Mouse (Mus musculus) stomach, embryonic 15.5 days (tissue): ENCODE data around the gene Plekhg4. TPM values are rescaled to one million over a fixed set of nuclear protein-coding genes. Genes with fewer than 3 reads are reported as not detected.

Experiments used
- ATAC-seq: fragments of 200-750 bp; cut with Nextera tagmentation; 2 replicates; pipeline ENCODE4 v1.8.0; 2017; ENCODE audit warnings: low read depth, moderate number of reproducible peaks, moderate TSS enrichment; ENCODE audit not compliant: insufficient read depth, low FRiP score
- H3K27ac ChIP-seq: fragments of 300-500 bp; sonication (generic); 2 replicates; pipeline ENCODE4 v1.5.1; 2015; ENCODE audit warnings: mild to moderate bottlenecking, inconsistent platforms
- H3K27me3 ChIP-seq: fragments of 300-500 bp; sonication (generic); replicated peaks from 2 replicates; pipeline ENCODE4 v1.6.1; 2015; ENCODE audit warnings: inconsistent platforms
- H3K36me3 ChIP-seq: fragments of 300-500 bp; sonication (generic); 2 replicates; pipeline ENCODE4 v1.6.1; 2015; ENCODE audit warnings: inconsistent platforms
- H3K4me1 ChIP-seq: fragments of 300-500 bp; sonication (generic); 2 replicates; pipeline ENCODE4 v1.6.1; 2015; ENCODE audit warnings: inconsistent platforms
- H3K4me2 ChIP-seq: fragments of 300-500 bp; sonication (generic); 2 replicates; pipeline ENCODE4 v1.6.1; 2015; ENCODE audit warnings: mild to moderate bottlenecking, inconsistent platforms
- H3K4me3 ChIP-seq: fragments of 300-500 bp; sonication (generic); replicated peaks from 2 replicates; pipeline ENCODE4 v1.5.1; 2015; ENCODE audit warnings: inconsistent platforms
- H3K9ac ChIP-seq: fragments of 300-500 bp; sonication (generic); 2 replicates; pipeline ENCODE4 v1.6.1; 2015; ENCODE audit warnings: inconsistent platforms
- H3K9me3 ChIP-seq: fragments of 300-500 bp; sonication (generic); 2 replicates; pipeline ENCODE4 v1.6.1; 2016; ENCODE audit warnings: inconsistent platforms
- WGBS: fragments of 180-500 bp; shearing (Covaris S2); methylation state at CpG from one replicate; pipeline ENCODE4 v1.1.7; 2015; 5-methylcytosine and 5-hydroxymethylcytosine counted together
- polyA plus RNA-seq: library from polyadenylated mRNA; unstranded; fragments of >200 nt; fragmentation: Nextera tagmentation; extraction: Ambion mirVana; gene quantifications from 2 replicates; pipeline ENCODE4 v1.2.1, GENCODE M21; 2015

Gene Plekhg4
- polyA plus RNA-seq, result 0.21 and 0.30 TPM in 2 replicates

DNA sequence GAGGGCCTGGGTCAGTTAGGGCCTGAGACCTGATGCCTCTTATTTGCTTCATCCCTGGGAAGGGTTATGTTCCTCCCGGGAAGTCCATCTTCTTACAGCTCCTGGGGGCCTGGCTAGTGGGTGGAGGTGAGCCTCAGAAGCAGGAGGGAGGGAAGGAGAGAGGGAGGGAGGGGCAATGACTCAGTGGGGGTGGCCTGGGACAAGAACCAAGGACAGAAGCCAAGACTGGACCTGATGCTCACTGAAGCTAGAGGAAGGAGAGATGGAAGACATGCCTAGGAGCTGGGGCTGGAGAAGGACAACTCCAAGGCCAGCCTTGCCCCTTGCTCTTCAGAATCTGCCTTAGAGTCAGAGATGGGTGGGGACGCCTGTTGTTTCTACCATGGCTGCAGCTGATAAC lies at the start of gene Plekhg4:
Gene Plekhg4 (plus strand): TSS at position 243 of the 400 bp plus-strand sequence.
- H3K27ac ChIP-seq, result no peak within 1 kb of the TSS
- WGBS, result 45% methylated on average over 2 of the region's 2 CpGs
- no peak for ATAC-seq
- peaks cover 5% of the 10 kb centered on the region; the same call in 1 of the 2 replicates for H3K4me1 ChIP-seq
- no peak within 1 kb of the TSS for H3K4me3 ChIP-seq
- no peak within 1 kb of the TSS for H3K9ac ChIP-seq
- H3K36me3 ChIP-seq, result no peaks in the 10 kb centered on the region
- H3K27me3 ChIP-seq, result no peaks in the 10 kb centered on the region
- no peaks in the 10 kb centered on the region for H3K9me3 ChIP-seq
- peak within 1 kb of the TSS; percentile 49; the same call in 1 of the 2 replicates for H3K4me2 ChIP-seq

DNA sequence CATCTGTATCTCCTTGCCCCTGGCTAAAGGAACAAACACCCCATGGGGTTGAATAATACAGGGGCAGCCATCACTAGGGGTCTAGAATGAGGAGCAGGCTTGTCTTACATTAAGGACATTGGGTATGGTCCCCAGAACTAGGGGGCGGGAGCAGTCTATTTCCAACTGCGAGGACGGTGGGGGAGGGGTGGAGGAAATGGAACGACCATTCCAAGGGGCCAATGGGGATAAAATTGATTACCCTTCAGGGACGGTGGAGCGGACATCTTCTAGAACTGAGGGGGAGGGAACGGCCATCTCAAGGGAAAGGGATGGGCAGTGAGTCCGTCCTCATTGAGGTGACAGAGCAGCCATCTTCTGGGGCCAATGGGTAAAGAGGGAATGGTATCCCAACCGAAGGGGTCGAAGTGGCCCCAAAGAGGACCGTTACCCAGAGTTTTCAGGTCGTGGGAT lies 47.4 kb upstream of the Plekhg4 start:
- Histone ChIP-seq H3K27ac (peak overlapping the region; percentile 77; the same call in 1 of the 2 replicates), H3K9ac (peak overlapping the region; percentile 73), H3K4me1 (peaks cover 20% of the 10 kb centered on the region), H3K4me3 (peak overlapping the region; percentile 87), H3K4me2 (peak overlapping the region; percentile 82), H3K9me3 (no peaks in the 10 kb centered on the region), H3K27me3 (no peaks in the 10 kb centered on the region), H3K36me3 (peaks cover 23% of the 10 kb centered on the region)
- 0% methylated on average over 12 of the region's 12 CpGs for WGBS
- ATAC-seq, result peak; percentile 7; the same call in 1 of the 2 replicates

DNA sequence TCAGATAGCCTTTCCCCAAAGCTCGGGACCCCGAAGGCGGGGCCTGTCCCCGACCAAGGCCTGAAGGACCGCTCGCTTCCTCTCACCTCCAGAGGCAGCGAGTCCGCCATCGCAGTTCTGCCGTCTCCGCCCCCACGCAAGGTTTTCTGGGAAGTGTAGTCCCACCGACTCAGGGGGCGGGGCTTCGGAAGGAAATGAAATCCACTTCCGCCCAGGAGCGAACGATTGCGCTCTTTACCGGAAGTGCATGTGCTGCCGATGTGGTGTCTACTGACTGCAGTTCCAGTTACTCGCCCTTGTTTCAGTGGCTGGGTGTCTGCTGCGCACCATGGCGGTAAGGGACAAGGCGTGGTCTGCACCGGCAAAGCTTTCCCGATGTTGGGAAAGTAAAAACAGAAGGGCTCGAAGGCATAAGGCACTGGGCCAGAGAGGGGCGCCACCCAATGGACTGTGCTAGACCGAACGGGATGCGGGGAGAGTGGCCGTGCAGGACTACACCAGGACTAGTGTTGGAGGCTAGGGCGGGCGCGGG lies 46.9 kb upstream of the Plekhg4 start, which contains the start of the genes Lrrc29 and Tmem208:
Gene Lrrc29 (minus strand): TSS at position 138 of the 532 bp plus-strand sequence.
Gene Tmem208 (plus strand): TSS at position 214 of the 532 bp plus-strand sequence.
- Histone ChIP-seq H3K4me2 (peak within 1 kb of the TSS; percentile 82), H3K9ac (peak within 1 kb of the TSS; percentile 76), H3K27ac (peak within 1 kb of the TSS; percentile 90), H3K4me3 (peak within 1 kb of the TSS; percentile 87), H3K4me1 (peaks cover 20% of the 10 kb centered on the region), H3K36me3 (peaks cover 25% of the 10 kb centered on the region), H3K27me3 (no peaks in the 10 kb centered on the region), H3K9me3 (no peaks in the 10 kb centered on the region)
- WGBS, result under 1% methylated on average over 36 of the region's 36 CpGs
- peak; percentile 89 for ATAC-seq

DNA sequence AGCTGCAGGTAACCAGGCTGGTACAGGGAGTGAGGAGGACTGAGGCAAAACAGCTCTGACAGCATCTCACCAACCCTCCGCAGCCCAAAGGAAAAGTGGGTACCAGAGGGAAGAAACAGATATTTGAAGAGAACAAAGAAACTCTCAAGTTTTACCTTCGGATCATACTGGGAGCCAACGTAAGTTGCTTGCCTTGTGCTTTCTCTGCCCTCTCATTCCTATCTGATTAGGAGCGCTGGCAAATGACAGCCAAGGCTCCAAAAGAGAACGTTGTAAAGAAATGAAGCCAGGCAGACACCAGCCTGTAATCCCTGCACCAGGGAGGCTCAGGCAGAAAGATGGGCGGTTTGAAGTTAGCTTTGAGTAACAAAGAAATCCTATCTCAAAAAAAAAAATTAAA lies 46.1 kb upstream of the Plekhg4 start:
- no peaks in the 10 kb centered on the region for H3K27me3 ChIP-seq
- peaks cover 33% of the 10 kb centered on the region for H3K36me3 ChIP-seq
- 35% methylated on average over 6 of the region's 6 CpGs for WGBS

DNA sequence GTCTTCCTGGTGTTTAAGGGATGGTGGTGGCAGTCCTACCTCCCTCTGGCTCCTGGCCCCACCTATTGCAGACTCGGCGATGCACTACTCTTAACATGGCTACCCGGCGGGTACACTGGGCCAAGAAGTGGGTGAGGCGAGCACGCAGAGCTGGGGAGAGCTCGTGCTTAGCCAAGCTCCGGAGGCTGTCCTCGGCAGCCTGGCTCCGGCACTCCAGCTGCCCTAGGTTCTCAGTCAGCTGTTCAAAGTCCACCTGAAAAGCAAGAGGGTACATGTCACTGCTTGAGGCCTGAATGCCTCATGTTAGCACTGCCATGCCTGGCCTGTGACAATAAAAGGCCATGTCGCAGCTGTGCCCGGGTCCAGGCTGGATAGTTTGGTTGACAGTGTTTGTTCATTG lies 42.7 kb upstream of the Plekhg4 start:
- Histone ChIP-seq H3K4me3 (no peak overlapping the region), H3K4me2 (no peak overlapping the region), H3K27me3 (no peaks in the 10 kb centered on the region), H3K36me3 (peaks cover 48% of the 10 kb centered on the region), H3K27ac (no peak overlapping the region), H3K9ac (no peak overlapping the region), H3K9me3 (no peaks in the 10 kb centered on the region), H3K4me1 (peaks cover 13% of the 10 kb centered on the region)
- no peak for ATAC-seq
- WGBS, result 92% methylated on average over 12 of the region's 12 CpGs

More for the DNA sequence above, 46.1 kb upstream of the Plekhg4 start:
- Histone ChIP-seq H3K9ac (peak overlapping the region; percentile 76), H3K9me3 (no peaks in the 10 kb centered on the region), H3K4me2 (peak overlapping the region; percentile 79), H3K27ac (peak overlapping the region; percentile 90; the same call in 1 of the 2 replicates), H3K4me3 (peak overlapping the region; percentile 87), H3K4me1 (peaks cover 20% of the 10 kb centered on the region)
- ATAC-seq, result no peak

DNA sequence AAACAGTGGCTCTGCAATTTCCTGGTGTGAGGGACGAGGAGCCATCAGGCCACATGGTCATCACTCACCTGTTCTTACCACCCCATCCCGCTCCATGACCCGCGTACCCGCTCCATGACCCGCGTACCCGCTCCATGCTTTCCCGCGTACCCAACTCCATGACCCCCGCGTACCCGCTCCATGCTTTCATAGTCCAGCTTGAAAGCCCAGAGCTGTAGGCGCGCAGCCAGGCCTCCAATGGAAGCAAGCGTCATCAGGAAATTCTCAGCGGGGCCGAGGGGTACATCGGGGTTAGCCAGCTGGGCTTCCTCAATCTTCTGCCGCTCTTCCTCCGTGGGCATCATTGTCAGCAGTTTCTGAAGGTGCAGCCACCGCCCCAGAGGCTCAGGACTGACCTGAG lies 41.6 kb upstream of the Plekhg4 start:
- 92% methylated on average over 22 of the region's 22 CpGs for WGBS
- peaks cover 60% of the 10 kb centered on the region for H3K36me3 ChIP-seq
- H3K9me3 ChIP-seq, result no peaks in the 10 kb centered on the region
- peaks cover 10% of the 10 kb centered on the region for H3K4me1 ChIP-seq
- H3K27ac ChIP-seq, result no peak overlapping the region
- no peaks in the 10 kb centered on the region for H3K27me3 ChIP-seq
- no peak overlapping the region for H3K4me2 ChIP-seq
- no peak overlapping the region for H3K4me3 ChIP-seq
- no peak overlapping the region for H3K9ac ChIP-seq
- ATAC-seq, result no peak

DNA sequence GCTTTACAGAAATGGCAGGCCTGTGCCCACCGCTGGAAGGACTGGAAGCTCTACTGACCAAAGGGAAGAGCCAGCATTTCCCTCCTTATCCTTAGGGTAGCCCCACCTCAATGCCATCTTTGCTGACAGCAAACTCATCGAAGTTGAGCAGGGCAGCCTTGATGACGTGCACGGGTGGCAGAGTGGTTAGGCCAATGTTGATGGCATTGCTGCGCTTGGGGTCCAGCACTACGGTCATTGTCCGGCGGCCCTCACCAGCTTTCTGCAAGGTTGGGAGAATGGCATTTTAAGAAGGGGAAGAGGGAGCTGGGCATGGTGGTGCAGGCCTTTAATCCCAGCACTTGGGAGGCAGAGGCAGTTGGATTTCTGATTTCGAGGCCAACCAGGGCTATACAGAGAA lies 41.1 kb upstream of the Plekhg4 start:
- no peak overlapping the region for H3K27ac ChIP-seq
- 95% methylated on average over 9 of the region's 9 CpGs for WGBS
- H3K9ac ChIP-seq, result no peak overlapping the region
- ATAC-seq, result no peak
- H3K4me2 ChIP-seq, result no peak overlapping the region
- H3K36me3 ChIP-seq, result peaks cover 64% of the 10 kb centered on the region
- H3K27me3 ChIP-seq, result no peaks in the 10 kb centered on the region
- no peak overlapping the region for H3K4me3 ChIP-seq
- no peaks in the 10 kb centered on the region for H3K9me3 ChIP-seq
- peaks cover 10% of the 10 kb centered on the region for H3K4me1 ChIP-seq

DNA sequence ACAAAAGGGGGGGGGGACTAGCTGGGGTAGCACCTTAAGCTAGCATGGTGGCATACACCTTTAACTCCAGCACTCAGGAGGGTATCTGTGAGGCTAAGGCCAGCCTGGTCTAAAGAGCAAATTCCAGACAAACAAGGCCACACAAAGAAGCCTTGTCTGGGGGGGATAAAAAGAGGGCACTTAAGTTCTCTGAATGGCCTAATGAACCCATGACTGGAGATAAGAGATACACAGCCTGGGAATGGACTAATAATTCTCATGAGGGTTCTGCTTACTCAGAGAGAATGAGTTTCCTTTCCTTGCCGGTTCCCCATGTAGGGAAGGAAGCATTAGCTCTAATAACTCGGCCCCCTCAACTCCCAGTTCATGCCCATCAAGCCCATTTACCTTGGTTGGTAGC lies 40.6 kb upstream of the Plekhg4 start:
- peak; percentile 32; the same call in 1 of the 2 replicates for ATAC-seq
- H3K4me3 ChIP-seq, result no peak overlapping the region
- H3K36me3 ChIP-seq, result peaks cover 68% of the 10 kb centered on the region
- 0 out of 2 replicates have a peak, but pooled peaks cover 6% of the 10 kb centered on the region for H3K4me1 ChIP-seq
- 57% methylated on average over 2 of the region's 2 CpGs for WGBS
- no peak overlapping the region for H3K9ac ChIP-seq
- no peak overlapping the region for H3K27ac ChIP-seq
- no peaks in the 10 kb centered on the region for H3K9me3 ChIP-seq
- no peak overlapping the region for H3K4me2 ChIP-seq
- H3K27me3 ChIP-seq, result no peaks in the 10 kb centered on the region

DNA sequence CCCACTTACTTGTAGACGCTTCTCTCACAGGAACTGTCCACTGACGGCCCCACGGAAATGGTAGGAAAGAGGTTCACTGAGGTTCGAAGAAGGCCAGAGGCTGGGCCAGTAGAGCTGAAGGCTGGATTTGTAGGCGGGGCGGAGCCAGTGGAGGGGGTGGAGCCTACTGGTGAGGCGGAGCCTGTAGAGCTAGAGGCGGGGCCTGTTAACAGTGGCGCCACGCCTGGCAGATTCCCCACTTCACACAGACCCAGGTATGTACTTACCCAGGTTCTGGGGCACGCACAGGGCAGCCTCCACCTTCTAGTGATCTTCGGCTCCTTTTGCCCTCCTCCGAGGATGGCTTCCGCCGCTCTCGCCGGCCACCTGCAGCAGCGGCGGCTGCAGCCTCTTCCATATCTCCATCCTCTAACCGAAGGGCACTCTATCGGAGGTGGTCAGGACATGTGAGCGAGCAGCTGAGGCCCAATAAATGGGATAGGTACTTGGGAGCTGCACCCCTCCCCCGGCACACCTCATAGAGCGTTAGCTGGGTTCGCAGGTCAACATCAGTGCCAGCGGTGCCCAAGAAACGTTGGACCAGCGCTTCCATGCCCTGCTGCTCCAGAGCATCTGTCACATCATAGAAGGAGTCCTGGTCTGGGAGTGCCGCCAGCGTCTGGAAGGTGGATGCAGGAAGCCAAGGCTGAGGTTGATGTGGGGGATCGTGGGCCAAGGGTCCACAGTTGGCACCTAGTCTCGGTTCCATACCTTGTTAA lies 36.5 kb upstream of the Plekhg4 start:
- Histone ChIP-seq H3K4me1 (peaks cover 22% of the 10 kb centered on the region), H3K27me3 (no peaks in the 10 kb centered on the region), H3K36me3 (peaks cover 45% of the 10 kb centered on the region), H3K4me2 (no peak overlapping the region), H3K9me3 (no peaks in the 10 kb centered on the region), H3K9ac (no peak overlapping the region), H3K27ac (no peak overlapping the region), H3K4me3 (no peak overlapping the region)
- no peak for ATAC-seq
- WGBS, result 70% methylated on average over 32 of the region's 32 CpGs

DNA sequence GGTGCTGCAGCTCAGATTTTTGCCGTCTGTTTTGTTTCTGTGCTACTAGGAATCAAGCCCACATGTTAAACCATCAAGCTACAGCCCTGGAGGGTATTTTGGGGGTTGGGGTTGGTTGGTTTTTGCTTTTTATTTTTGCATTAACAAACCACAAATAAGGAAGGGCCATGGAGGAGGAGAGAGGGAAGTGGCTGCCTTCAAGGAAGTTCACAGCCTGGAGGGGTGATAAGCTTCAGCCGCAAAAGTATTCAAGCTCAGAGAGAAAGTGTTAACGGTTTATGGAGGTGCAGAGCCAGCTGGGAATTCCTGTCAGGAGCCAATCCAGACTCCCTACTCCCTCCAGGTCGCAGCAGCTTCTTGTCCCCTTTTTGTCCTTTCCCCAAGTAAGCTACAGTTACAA lies 34.1 kb upstream of the Plekhg4 start:
- Histone ChIP-seq H3K36me3 (peaks cover 34% of the 10 kb centered on the region), H3K27me3 (no peaks in the 10 kb centered on the region), H3K4me2 (no peak overlapping the region), H3K9ac (no peak overlapping the region), H3K27ac (peak overlapping the region; percentile 13; the same call in 1 of the 2 replicates), H3K4me1 (peaks cover 32% of the 10 kb centered on the region), H3K9me3 (no peaks in the 10 kb centered on the region), H3K4me3 (no peak overlapping the region)
- 39% methylated on average over 4 of the region's 4 CpGs for WGBS
- no peak for ATAC-seq

DNA sequence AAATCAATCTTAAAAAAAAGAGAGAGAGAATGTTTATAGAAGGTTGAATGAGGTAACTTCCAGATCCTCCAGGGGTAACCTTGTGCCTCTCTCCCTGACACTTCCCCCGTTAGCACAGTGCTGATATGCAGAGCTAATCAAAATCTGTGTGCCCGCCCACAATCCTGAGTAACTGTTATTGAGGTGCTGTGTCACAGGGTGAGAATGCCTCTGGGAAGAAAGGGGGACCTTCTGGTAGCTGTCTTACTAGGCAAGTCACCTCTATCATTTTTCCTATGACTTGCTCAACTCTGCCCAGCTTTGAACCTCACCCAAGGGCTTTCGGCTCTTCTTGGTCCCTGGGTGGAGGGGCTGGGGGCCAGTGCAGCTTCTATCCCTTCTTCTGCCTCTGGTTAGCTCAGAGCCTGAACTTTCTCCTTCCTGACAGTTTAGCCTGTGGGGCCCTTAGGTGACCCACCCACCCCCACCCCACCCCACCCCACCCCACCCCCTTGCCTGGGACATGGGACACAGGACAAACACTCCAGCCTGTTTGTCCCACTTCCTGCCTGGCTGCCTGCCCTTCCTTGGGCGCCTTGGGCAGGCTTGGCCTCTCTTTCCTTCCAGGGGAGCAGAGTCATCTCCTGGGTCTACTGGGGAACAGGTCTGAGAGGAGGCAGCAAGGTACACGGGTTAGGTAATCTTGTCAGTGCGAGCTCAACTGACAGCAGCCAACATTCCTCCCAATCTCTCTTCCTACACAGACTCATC lies 33.0 kb upstream of the Plekhg4 start:
- ATAC-seq, result peak; percentile 57
- Histone ChIP-seq H3K27ac (peak overlapping the region; percentile 66; the same call in 1 of the 2 replicates), H3K4me2 (no peak overlapping the region)

More for the DNA sequence above, 33.0 kb upstream of the Plekhg4 start:
- no peak overlapping the region for H3K4me3 ChIP-seq
- no peaks in the 10 kb centered on the region for H3K27me3 ChIP-seq
- H3K4me1 ChIP-seq, result peaks cover 41% of the 10 kb centered on the region
- WGBS, result 63% methylated on average over 6 of the region's 6 CpGs
- no peaks in the 10 kb centered on the region for H3K9me3 ChIP-seq
- H3K9ac ChIP-seq, result no peak overlapping the region
- H3K36me3 ChIP-seq, result peaks cover 26% of the 10 kb centered on the region
